Mouse (Mus musculus) c-Kit-positive CD71-positive TER-119-positive erythroid progenitor cells, embryonic 14.5 days (primary cell): Measurements from ENCODE around the gene Slc35b4.

Source experiments
- DNase-seq: peaks from one replicate; pipeline ENCODE4 v3.0.0-alpha.2; 2013; ENCODE audit warnings: low spot score

Gene Slc35b4

DNA sequence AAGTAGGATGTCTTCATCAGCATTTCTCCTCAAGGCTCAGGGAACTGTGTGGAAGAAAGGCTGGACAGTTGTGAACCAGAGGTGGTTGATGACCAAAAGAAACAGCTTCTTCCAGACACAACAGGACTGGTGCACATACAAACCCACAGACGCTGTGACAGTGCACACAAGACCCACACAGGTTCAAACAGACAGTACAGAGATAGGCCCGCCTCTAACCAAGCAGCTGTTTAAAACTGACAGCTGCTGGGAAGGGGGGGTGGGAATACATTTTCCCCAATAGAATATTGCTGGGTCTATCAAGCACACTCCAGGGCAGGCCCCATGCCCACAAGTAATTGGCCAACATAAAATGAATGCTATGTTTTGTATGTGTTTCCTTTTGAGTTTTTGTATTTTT, 52.5 kb downstream of the Slc35b4 start:
- no peak for DNase-seq

DNA sequence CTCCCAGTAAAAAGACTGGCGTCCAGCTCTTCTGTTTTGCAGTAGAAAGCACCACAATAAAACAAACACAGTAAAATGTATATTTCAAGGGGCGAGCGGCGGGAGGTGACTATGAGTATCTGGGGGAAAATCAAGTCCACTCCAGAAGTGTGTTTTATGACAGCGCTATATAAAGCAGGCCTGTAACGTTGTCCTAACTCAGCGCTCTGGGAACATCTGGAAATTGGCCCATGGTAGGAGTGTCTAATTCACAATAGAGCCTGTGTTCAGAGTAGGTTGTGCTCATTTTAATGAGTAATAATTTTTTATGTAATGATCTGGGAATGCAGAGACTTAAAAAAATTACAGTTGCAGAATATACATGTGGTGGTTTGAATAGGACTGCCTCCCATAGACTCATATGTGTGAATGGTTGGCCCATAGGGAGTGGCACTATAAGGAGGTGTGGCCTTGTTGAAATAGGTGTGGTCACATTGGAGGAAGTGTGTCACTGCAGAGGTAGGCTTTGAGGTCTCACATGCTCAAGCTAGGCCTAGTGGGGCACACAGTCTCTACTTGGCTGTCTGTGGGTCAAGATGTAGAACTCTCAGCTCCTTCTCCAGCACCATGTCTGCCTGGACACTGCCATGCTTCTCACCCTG, 60.0 kb downstream of the Slc35b4 start:
- DNase-seq = no peak

- no peak for DNase-seq
These were observed 65.5 kb downstream of the Slc35b4 start for GRCm38 (mm10) chr6:34111406-34111805.

DNA sequence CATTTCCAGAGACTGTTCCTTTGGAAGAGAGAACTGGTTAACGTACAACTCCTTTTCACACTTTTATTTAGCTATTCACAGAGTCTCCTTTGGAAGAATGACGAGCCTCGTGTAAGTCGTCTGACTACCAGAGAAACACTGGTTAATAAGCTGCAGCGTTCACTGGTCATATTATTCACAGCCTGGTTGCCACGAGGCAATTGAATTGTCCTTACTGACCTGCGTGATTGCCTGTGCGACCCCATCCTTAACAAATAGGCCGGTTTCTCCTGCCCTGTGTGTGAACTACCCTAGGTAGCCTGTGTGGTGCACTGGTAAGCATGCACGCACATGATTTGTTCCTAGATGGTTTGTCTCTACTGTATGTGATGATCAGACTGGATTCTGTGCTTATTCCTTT, 66.3 kb downstream of the Slc35b4 start:
- no peak for DNase-seq
